Comparison of ENCODE assay signal across 7 mouse cellular contexts in the genomic region with DNA sequence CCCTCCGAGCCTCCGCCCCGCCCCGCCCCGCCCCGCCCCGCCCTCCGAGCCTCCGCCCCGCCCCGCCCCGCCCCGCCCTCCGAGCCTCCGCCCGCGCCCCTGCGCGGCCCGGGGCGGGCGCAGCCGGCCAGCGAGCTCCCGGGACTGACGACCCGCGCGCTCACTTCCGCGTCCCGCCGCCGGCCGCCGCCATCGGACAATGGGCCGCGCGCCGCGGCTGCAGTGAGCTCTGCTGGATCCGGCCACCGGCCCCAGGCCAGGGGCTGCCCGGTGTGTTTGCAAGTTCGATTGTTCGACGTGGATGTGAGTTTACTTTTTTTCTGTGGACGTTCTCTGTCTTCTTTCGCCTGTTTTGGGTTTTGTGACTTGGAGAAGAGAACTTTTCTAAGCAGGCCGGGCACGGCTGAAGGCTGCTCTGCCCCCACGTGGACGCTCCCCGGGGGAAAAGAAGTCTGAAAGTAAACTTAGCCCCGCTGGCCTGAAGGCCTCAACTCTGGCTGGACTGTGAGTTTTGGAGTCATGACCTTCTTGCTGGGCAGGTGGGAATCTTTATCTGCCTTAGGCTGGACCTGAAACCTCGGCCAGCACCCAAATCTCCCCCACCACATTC. TPM values are rescaled to one million over a fixed set of nuclear protein-coding genes. Genes with fewer than 3 reads are reported as not detected.
DNase-seq lines count a peak whose midpoint lies in the region; ATAC-seq and TF ChIP-seq lines count a peak whose summit lies in the region.

TSS of gene Limd1 (plus strand) at position 121 of the 610 bp plus-strand sequence.

- TF ChIP-seq POLR2A in spleen, adult 2 months (IDR thresholded peaks at IDR 0.05; ENCODE audit: low read depth, low read length) = peak; percentile 17; the same call in 1 of the 2 replicates

- H3K36me3 ChIP-seq in limb, embryonic 12.5 days = peaks cover 26% of the 10 kb centered on the region
- peaks cover 10% of the 10 kb centered on the region; the same call in 1 of the 2 replicates for H3K36me3 ChIP-seq in midbrain, embryonic 12.5 days
- H3K36me3 ChIP-seq in spleen, adult 2 months (ENCODE audit: control insufficient read depth, insufficient read depth, low read length) = peaks cover 4% of the 10 kb centered on the region; the same call in 1 of the 2 replicates

- peak within 1 kb of the TSS; percentile 86 for H3K27ac ChIP-seq in limb, embryonic 12.5 days
- H3K27ac ChIP-seq in midbrain, embryonic 12.5 days (replicated peaks) = peak within 1 kb of the TSS; percentile 75
- H3K27ac ChIP-seq in spleen, adult 2 months (ENCODE audit: insufficient read depth, low read length) = peak within 1 kb of the TSS; percentile 92

- WGBS in limb, embryonic 12.5 days = 1% methylated on average over 46 of the region's 57 CpGs
- under 1% methylated on average over 47 of the region's 57 CpGs for WGBS in midbrain, embryonic 12.5 days
- WGBS in spleen, adult 2 months = under 1% methylated on average over 37 of the region's 57 CpGs

- H3K4me1 ChIP-seq in limb, embryonic 12.5 days (replicated peaks) = peaks cover 50% of the 10 kb centered on the region
- H3K4me1 ChIP-seq in midbrain, embryonic 12.5 days = peaks cover 48% of the 10 kb centered on the region
- peaks cover 26% of the 10 kb centered on the region for H3K4me1 ChIP-seq in spleen, adult 2 months (ENCODE audit: control insufficient read depth, insufficient read depth, insufficient read length)

- peak; percentile 74 for ATAC-seq in limb, embryonic 12.5 days (ENCODE audit: insufficient number of reproducible peaks, insufficient read depth, low FRiP score, low TSS enrichment, low read depth)
- peak; percentile 89 for ATAC-seq in midbrain, embryonic 12.5 days (ENCODE audit: low FRiP score, low read depth)

- TF ChIP-seq CTCF in spleen, adult 2 months (IDR thresholded peaks at IDR 0.05; ENCODE audit: extremely low read depth, insufficient read depth, insufficient read length, insufficient replicate concordance) = no peak

- no peaks in the 10 kb centered on the region for H3K9me3 ChIP-seq in limb, embryonic 12.5 days
- H3K9me3 ChIP-seq in midbrain, embryonic 12.5 days = no peaks in the 10 kb centered on the region

- H3K9ac ChIP-seq in limb, embryonic 12.5 days (replicated peaks) = peak within 1 kb of the TSS; percentile 79
- H3K9ac ChIP-seq in midbrain, embryonic 12.5 days (replicated peaks) = peak within 1 kb of the TSS; percentile 71

- peak; percentile 53 for DNase-seq in ZHBTc4 (ENCODE audit: low read depth, low spot score)
- DNase-seq in cerebellum, postnatal 36 days = peak; percentile 36 to 52
- DNase-seq in gastrocnemius, postnatal 25 days = peak; percentile 77
- DNase-seq in induced T-regulatory cell, adult 2 months (ENCODE audit: low read depth) = peak; percentile 79
- peak in 1 of 2 experiments; percentile 66 for DNase-seq in spleen, adult 2 months (ENCODE audit: low read depth in 1 of 2, low spot score in 2 of 2)

- H3K4me2 ChIP-seq in limb, embryonic 12.5 days = peak within 1 kb of the TSS; percentile 83
- H3K4me2 ChIP-seq in midbrain, embryonic 12.5 days (replicated peaks) = peak within 1 kb of the TSS; percentile 70

- no peaks in the 10 kb centered on the region for H3K27me3 ChIP-seq in limb, embryonic 12.5 days
- H3K27me3 ChIP-seq in midbrain, embryonic 12.5 days = no peaks in the 10 kb centered on the region
- no peaks in the 10 kb centered on the region for H3K27me3 ChIP-seq in spleen, adult 2 months (ENCODE audit: control insufficient read depth, insufficient read depth, low read length)

- H3K4me3 ChIP-seq in limb, embryonic 12.5 days (replicated peaks) = peak within 1 kb of the TSS; percentile 69
- peak within 1 kb of the TSS; percentile 68 for H3K4me3 ChIP-seq in midbrain, embryonic 12.5 days
- H3K4me3 ChIP-seq in spleen, adult 2 months (ENCODE audit: extremely low read depth, insufficient read depth, insufficient read length) = peak within 1 kb of the TSS; percentile 83

RNA-seq across cellular contexts. Expression of gene Limd1, which starts in this region (rescaled TPM):
- 10 to 100 TPM; 25.8 to 29.2 TPM for total RNA-seq in gastrocnemius, postnatal 25 days (2021)
- polyA plus RNA-seq in limb, embryonic 12.5 days (2016; fragmentation: Nextera tagmentation; extraction: Ambion mirVana) = 53.3 and 53.6 TPM in 2 replicates
- polyA plus RNA-seq in midbrain, embryonic 12.5 days (2016; fragmentation: Nextera tagmentation; extraction: Ambion mirVana) = 40.9 and 45.3 TPM in 2 replicates
- 45.1 and 55.1 TPM in 2 replicates for polyA plus RNA-seq in spleen, adult 2 months (2012; rRNA removed)
